Mouse (Mus musculus) cerebellum, adult 2 months (tissue): ENCODE results near the gene Gm10840.

Source experiments
- CTCF ChIP-seq: fragments of 200-500 bp; IDR thresholded peaks from 2 replicates; pipeline ENCODE4 v1.5.1; 2011; ENCODE audit warnings: low read depth, mild to moderate bottlenecking, control low read depth, low read length, moderate library complexity, borderline replicate concordance; ENCODE audit not compliant: insufficient read depth
- POLR2A ChIP-seq: fragments of 200-500 bp; IDR thresholded peaks from 2 replicates; pipeline ENCODE4 v1.6.1; 2011; ENCODE audit warnings: low read length, control low read depth, borderline replicate concordance; ENCODE audit not compliant: insufficient read depth

DNA sequence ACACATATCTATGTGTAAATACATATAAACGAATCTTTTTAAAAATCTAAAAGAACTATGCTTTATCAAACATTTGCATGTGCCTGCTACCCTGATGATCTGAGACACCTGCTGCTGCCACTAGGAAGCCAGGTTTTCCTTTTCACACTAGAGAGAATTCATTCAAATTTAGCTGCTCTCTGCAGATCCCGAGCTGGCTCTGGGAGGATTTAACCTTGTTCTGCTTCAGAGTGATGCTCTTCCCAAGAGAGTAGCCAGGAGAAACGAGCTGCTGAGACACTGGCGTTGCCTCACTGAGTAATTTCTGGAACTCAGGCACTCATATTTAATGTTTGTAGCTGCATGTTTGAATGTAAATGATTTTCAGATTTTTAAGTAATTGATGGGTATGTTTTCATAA, 35.9 kb upstream of the Gm10840 start:
- TF ChIP-seq CTCF (no peak), POLR2A (no peak)
